ENCODE assay signal across 15 mouse cellular contexts in genomic region chr17:5722802-5723201, GRCm38 (mm10).
DNase-seq lines count a peak whose midpoint lies in the region; ATAC-seq and TF ChIP-seq lines count a peak whose summit lies in the region.
"Had no signal": no experiment of that assay in that cellular context is flagged by ENCODE, and none has a peak within 500 bp of the region (broad histone marks: within the 10 kb centered on the region; RNA-seq: fewer than 3 reads in every experiment).

No protein-coding gene starts in this region.

- intact Hi-C loops in left cerebral cortex, adult 2 months (cut with DNase I) = no loop called here
- intact Hi-C loops in left cerebral cortex, postnatal 14 days (cut with DNase I) = no loop called here

- TF ChIP-seq POLR2A in thymus, adult 2 months (IDR thresholded peaks at IDR 0.05; ENCODE audit: control insufficient read depth, extremely low read depth, insufficient read depth, low read length, poor library complexity) = no peak

- no peaks in the 10 kb centered on the region for H3K9me3 ChIP-seq in stomach, embryonic 14.5 days (ENCODE audit: control insufficient read depth, low read depth, low read length)
- H3K9me3 ChIP-seq: embryonic facial prominence, embryonic 12.5 days; forebrain, embryonic 13.5 days; midbrain, embryonic 15.5 days had no signal

- 0 out of 2 replicates have a peak, but pooled peaks cover 4% of the 10 kb centered on the region for H3K4me1 ChIP-seq in stomach, embryonic 14.5 days (ENCODE audit: control insufficient read depth, insufficient read depth, low read length)
- peaks cover 4% of the 10 kb centered on the region; the same call in 1 of the 2 replicates for H3K4me1 ChIP-seq in thymus, adult 2 months (replicated peaks; ENCODE audit: control insufficient read depth, insufficient read depth, low read length)

- 91% methylated on average over 2 of the region's 2 CpGs for WGBS in stomach, embryonic 14.5 days
- WGBS in thymus, adult 2 months = 93% methylated on average over 2 of the region's 2 CpGs

- peak; percentile 51 for TF ChIP-seq CTCF in left cerebral cortex, adult 2 months (IDR thresholded peaks at IDR 0.05)
- no peak for TF ChIP-seq CTCF in thymus, adult 2 months (IDR thresholded peaks at IDR 0.05; ENCODE audit: borderline replicate concordance, control insufficient read depth, extremely low read depth, insufficient read depth, low read length, poor library complexity)

- H3K27me3 ChIP-seq in stomach, embryonic 14.5 days (ENCODE audit: control insufficient read depth, insufficient read depth, low read length) = no peaks in the 10 kb centered on the region
- H3K27me3 ChIP-seq in thymus, adult 2 months (ENCODE audit: control insufficient read depth, insufficient read depth, low read length) = no peaks in the 10 kb centered on the region
- H3K27me3 ChIP-seq: embryonic facial prominence, embryonic 12.5 days had no signal

- no peak overlapping the region for H3K4me3 ChIP-seq in left cerebral cortex, adult 2 months
- no peak overlapping the region for H3K4me3 ChIP-seq in stomach, embryonic 14.5 days (ENCODE audit: low read depth, low read length)
- no peak overlapping the region for H3K4me3 ChIP-seq in thymus, adult 2 months (ENCODE audit: control insufficient read depth, insufficient read depth, low read length)
- H3K4me3 ChIP-seq: embryonic facial prominence, embryonic 12.5 days; forebrain, embryonic 13.5 days; midbrain, embryonic 15.5 days had no signal

- no peak for ATAC-seq in stomach, embryonic 14.5 days (ENCODE audit: insufficient number of reproducible peaks, insufficient read depth, low FRiP score, low read depth)
- ATAC-seq: forebrain, embryonic 13.5 days; midbrain, embryonic 15.5 days had no signal

- H3K9ac ChIP-seq in stomach, embryonic 14.5 days (replicated peaks; ENCODE audit: low read depth, low read length) = no peak overlapping the region
- H3K9ac ChIP-seq: embryonic facial prominence, embryonic 12.5 days; forebrain, embryonic 13.5 days; midbrain, embryonic 15.5 days had no signal

- no peak overlapping the region for H3K27ac ChIP-seq in left cerebral cortex, adult 2 months
- H3K27ac ChIP-seq in stomach, embryonic 14.5 days (ENCODE audit: low read length) = peak overlapping the region; percentile 74; the same call in 1 of the 2 replicates
- H3K27ac ChIP-seq in thymus, adult 2 months (ENCODE audit: control insufficient read depth, insufficient read depth, low read length) = no peak overlapping the region
- H3K27ac ChIP-seq: forebrain, embryonic 13.5 days; midbrain, embryonic 15.5 days had no signal

- no peak for DNase-seq in left cerebral cortex, adult 2 months (ENCODE audit: extremely low spot score in 1 of 2, low spot score in 2 of 2)
- no peak for DNase-seq in left cerebral cortex, postnatal 14 days (ENCODE audit: low spot score in 2 of 2)
- DNase-seq in ES-CJ7 (ENCODE audit: low read depth, low spot score) (peak; percentile 38), ZHBTc4 (ENCODE audit: low read depth, low spot score) (peak; percentile 35)
- no peak for DNase-seq in thymus, adult 2 months
- DNase-seq in left cerebral cortex, adult 8-10 months (ENCODE audit: low spot score in 2 of 2) = no peak
- DNase-seq: cerebellum, postnatal 14 days; heart, postnatal 4 days; kidney, adult 2 months; lung, postnatal 4 days had no signal

- H3K36me3 ChIP-seq in stomach, embryonic 14.5 days (ENCODE audit: control insufficient read depth, insufficient read depth, low read length) = no peaks in the 10 kb centered on the region
- H3K36me3 ChIP-seq in thymus, adult 2 months (ENCODE audit: control insufficient read depth, insufficient read depth, low read length) = no peaks in the 10 kb centered on the region
- H3K36me3 ChIP-seq: embryonic facial prominence, embryonic 12.5 days; midbrain, embryonic 15.5 days had no signal

- H3K4me2 ChIP-seq in stomach, embryonic 14.5 days (replicated peaks; ENCODE audit: low read depth, low read length) = no peak overlapping the region
- H3K4me2 ChIP-seq: embryonic facial prominence, embryonic 12.5 days; forebrain, embryonic 13.5 days; heart, embryonic 11.5 days; midbrain, embryonic 15.5 days had no signal

Comparison
In these comparisons a context has a peak if more than half of its experiments do, and no peak if none do; other contexts are left out.
1. DNase-seq: peak in ES-CJ7 (single experiment) and ZHBTc4 (single experiment); none in left cerebral cortex, adult 2 months (0 of 2), left cerebral cortex, postnatal 14 days (0 of 2), thymus, adult 2 months (single experiment) and left cerebral cortex, adult 8-10 months (0 of 2).